10 mouse cellular contexts compared by ENCODE assay signal in the genomic region with DNA sequence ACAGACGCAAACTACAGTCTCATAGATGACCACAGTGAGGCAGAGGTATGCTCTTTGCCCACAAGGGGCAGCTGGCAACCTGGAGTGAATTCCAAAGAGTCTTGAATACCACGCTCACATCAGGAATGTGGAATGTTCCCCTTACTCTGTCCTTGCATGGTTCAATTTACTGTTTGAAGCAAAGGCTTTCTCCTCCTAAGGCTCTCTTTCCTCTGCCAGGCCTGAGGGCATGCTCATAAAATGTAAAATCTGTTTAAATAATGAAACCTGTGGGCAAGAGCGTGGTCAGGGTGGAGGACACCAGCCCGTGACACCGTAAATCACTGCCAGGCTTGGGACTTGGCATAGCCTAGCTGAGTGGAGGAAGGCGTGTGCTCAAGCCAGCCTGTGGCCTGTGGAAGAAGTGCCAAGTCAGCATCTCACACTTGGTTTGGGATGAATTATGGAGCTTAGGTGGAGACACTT. TPM values are rescaled to one million over a fixed set of nuclear protein-coding genes. Genes with fewer than 3 reads are reported as not detected.
DNase-seq lines count a peak whose midpoint lies in the region; ATAC-seq and TF ChIP-seq lines count a peak whose summit lies in the region.
"Had no signal": no experiment of that assay in that cellular context is flagged by ENCODE, and none has a peak within 500 bp of the region (broad histone marks: within the 10 kb centered on the region; RNA-seq: fewer than 3 reads in every experiment).

No protein-coding gene starts in this region.

- no peak overlapping the region for H3K4me2 ChIP-seq in kidney, postnatal 0 days (ENCODE audit: low read length)
- H3K4me2 ChIP-seq: embryonic facial prominence, embryonic 13.5 days had no signal

- peak; percentile 87; the same call in 1 of the 2 replicates for ATAC-seq in kidney, postnatal 0 days (replicated peaks; ENCODE audit: low FRiP score, low read depth)

- H3K9ac ChIP-seq in kidney, postnatal 0 days (ENCODE audit: low read depth, low read length): no peak overlapping the region
- H3K9ac ChIP-seq: embryonic facial prominence, embryonic 13.5 days had no signal

- WGBS in kidney, postnatal 0 days: 59% methylated on average over 6 of the region's 6 CpGs

- no peaks in the 10 kb centered on the region for H3K4me1 ChIP-seq in kidney, postnatal 0 days (replicated peaks; ENCODE audit: insufficient read depth, low read length)

- intact Hi-C loops in heart, postnatal 10 days (cut with DNase I): no loop called here
- intact Hi-C loops in heart, postnatal 36 days (cut with DNase I): no loop called here

- DNase-seq in heart, postnatal 10 days: peak; percentile 38 to 39
- no peak for DNase-seq in heart, postnatal 36 days
- peak; percentile 78 for DNase-seq in NIH3T3 (ENCODE audit: low read depth)
- DNase-seq in forelimb bud, embryonic 11.5 days (ENCODE audit: low read depth, low spot score): peak; percentile 5
- peak; percentile 55 for DNase-seq in kidney, postnatal 0 days (ENCODE audit: low spot score)
- DNase-seq in thymus, postnatal 36 days: no peak
- no peak for DNase-seq in layer of hippocampus, postnatal 14 days (ENCODE audit: low spot score in 2 of 2)
- no peak for DNase-seq in thymus, postnatal 4 days
- DNase-seq: thymus, postnatal 14 days had no signal

- H3K36me3 ChIP-seq in kidney, postnatal 0 days (ENCODE audit: insufficient read depth, low read length): no peaks in the 10 kb centered on the region
- H3K36me3 ChIP-seq: embryonic facial prominence, embryonic 13.5 days had no signal

- no peak overlapping the region for H3K27ac ChIP-seq in kidney, postnatal 0 days
- H3K27ac ChIP-seq: embryonic facial prominence, embryonic 13.5 days had no signal

- no peaks in the 10 kb centered on the region for H3K27me3 ChIP-seq in kidney, postnatal 0 days (ENCODE audit: insufficient read depth, low read length)
- H3K27me3 ChIP-seq: embryonic facial prominence, embryonic 13.5 days had no signal

- no peaks in the 10 kb centered on the region for H3K9me3 ChIP-seq in kidney, postnatal 0 days (replicated peaks; ENCODE audit: low read length)
- H3K9me3 ChIP-seq: embryonic facial prominence, embryonic 13.5 days had no signal

- H3K4me3 ChIP-seq in kidney, postnatal 0 days (replicated peaks; ENCODE audit: low read depth, low read length): no peak overlapping the region
- H3K4me3 ChIP-seq: embryonic facial prominence, embryonic 13.5 days had no signal

- TF ChIP-seq CTCF in kidney, postnatal 0 days (IDR thresholded peaks at IDR 0.05; ENCODE audit: low read depth): peak; percentile 56

RNA-seq across cellular contexts. Expression of a gene that starts 34.5 kb away (rescaled TPM):
- 1 to 10 TPM; 4.2 to 5.0 TPM for total RNA-seq in heart, postnatal 10 days (2021)
- total RNA-seq in heart, postnatal 36 days (2021): under 1 TPM; 0.36 to 0.81 TPM
- 22.6 and 23.2 TPM in 2 replicates for polyA plus RNA-seq in kidney, postnatal 0 days (2015; fragmentation: Nextera tagmentation; extraction: Ambion mirVana)
- 100 to 1,000 TPM; 125 to 132 TPM for total RNA-seq in layer of hippocampus, postnatal 14 days (2021)

Comparison
In these comparisons a context has a peak if more than half of its experiments do, and no peak if none do; other contexts are left out.
1. DNase-seq: peak in heart, postnatal 10 days (2 of 2), NIH3T3 (single experiment), forelimb bud, embryonic 11.5 days (single experiment) and kidney, postnatal 0 days (single experiment); none in heart, postnatal 36 days (0 of 2), thymus, postnatal 36 days (0 of 2), layer of hippocampus, postnatal 14 days (0 of 2) and thymus, postnatal 4 days (single experiment).
2. RNA of a gene that starts 34.5 kb away (total RNA-seq): 125 to 132 TPM in layer of hippocampus, postnatal 14 days; 4.2 to 5.0 TPM in heart, postnatal 10 days and 0.36 to 0.81 TPM in heart, postnatal 36 days; every median in the first group is over 10 times any median in the second.